Comparison of ENCODE assay signal across 8 mouse cellular contexts in genomic region chr2:156841841-156842706, GRCm38 (mm10). TPM values are rescaled to one million over a fixed set of nuclear protein-coding genes. Genes with fewer than 3 reads are reported as not detected.
DNase-seq lines count a peak whose midpoint lies in the region; ATAC-seq lines count a peak whose summit lies in the region.

No protein-coding gene starts in this region.

- peaks cover 57% of the 10 kb centered on the region for H3K4me1 ChIP-seq in embryonic facial prominence, embryonic 13.5 days
- peaks cover 65% of the 10 kb centered on the region for H3K4me1 ChIP-seq in heart, embryonic 15.5 days (replicated peaks)
- peaks cover 62% of the 10 kb centered on the region for H3K4me1 ChIP-seq in midbrain, embryonic 12.5 days

- peak overlapping the region; percentile 92 for H3K4me2 ChIP-seq in embryonic facial prominence, embryonic 13.5 days
- H3K4me2 ChIP-seq in heart, embryonic 15.5 days = peak overlapping the region; percentile 86
- H3K4me2 ChIP-seq in midbrain, embryonic 12.5 days (replicated peaks) = peak overlapping the region; percentile 86

- H3K9me3 ChIP-seq in embryonic facial prominence, embryonic 13.5 days = no peaks in the 10 kb centered on the region
- no peaks in the 10 kb centered on the region for H3K9me3 ChIP-seq in heart, embryonic 15.5 days (replicated peaks)
- H3K9me3 ChIP-seq in midbrain, embryonic 12.5 days = no peaks in the 10 kb centered on the region

- peaks cover 36% of the 10 kb centered on the region for H3K36me3 ChIP-seq in embryonic facial prominence, embryonic 13.5 days
- H3K36me3 ChIP-seq in heart, embryonic 15.5 days = peaks cover 17% of the 10 kb centered on the region
- peaks cover 24% of the 10 kb centered on the region; the same call in 1 of the 2 replicates for H3K36me3 ChIP-seq in midbrain, embryonic 12.5 days

- no peaks in the 10 kb centered on the region for H3K27me3 ChIP-seq in embryonic facial prominence, embryonic 13.5 days
- no peaks in the 10 kb centered on the region for H3K27me3 ChIP-seq in heart, embryonic 15.5 days
- H3K27me3 ChIP-seq in midbrain, embryonic 12.5 days = no peaks in the 10 kb centered on the region; the same call in 1 of the 2 replicates

- peak overlapping the region; percentile 86 for H3K9ac ChIP-seq in embryonic facial prominence, embryonic 13.5 days
- H3K9ac ChIP-seq in heart, embryonic 15.5 days = peak overlapping the region; percentile 95
- H3K9ac ChIP-seq in midbrain, embryonic 12.5 days (replicated peaks) = peak overlapping the region; percentile 85

- WGBS in embryonic facial prominence, embryonic 13.5 days = 2% methylated on average over 20 of the region's 20 CpGs
- WGBS in heart, embryonic 15.5 days = 14% methylated on average over 20 of the region's 20 CpGs
- 3% methylated on average over 20 of the region's 20 CpGs for WGBS in midbrain, embryonic 12.5 days

- DNase-seq in cerebellum, postnatal 14 days = peak; percentile 79 to 86
- no peak for DNase-seq in cerebellum, adult 9-11 months
- DNase-seq in Muller cell, postnatal 12 days (ENCODE audit: inconsistent ontology term) = peak; percentile 62
- DNase-seq in kidney, postnatal 4 days = peak; percentile 67 to 78
- peak; percentile 57 to 80 for DNase-seq in spleen, postnatal 4 days (ENCODE audit: low spot score in 2 of 2)

- no peak for ATAC-seq in embryonic facial prominence, embryonic 13.5 days (ENCODE audit: insufficient number of reproducible peaks, insufficient read depth, low FRiP score, low TSS enrichment, low read depth)
- ATAC-seq in heart, embryonic 15.5 days (replicated peaks; ENCODE audit: insufficient number of reproducible peaks, insufficient read depth, low FRiP score, low read depth) = no peak
- no peak for ATAC-seq in midbrain, embryonic 12.5 days (ENCODE audit: low FRiP score, low read depth)

- peak overlapping the region; percentile 96 for H3K27ac ChIP-seq in embryonic facial prominence, embryonic 13.5 days
- H3K27ac ChIP-seq in heart, embryonic 15.5 days = peak overlapping the region; percentile 95
- peak overlapping the region; percentile 90 for H3K27ac ChIP-seq in midbrain, embryonic 12.5 days (replicated peaks)

- peak overlapping the region; percentile 73 for H3K4me3 ChIP-seq in embryonic facial prominence, embryonic 13.5 days
- H3K4me3 ChIP-seq in heart, embryonic 15.5 days = peak overlapping the region; percentile 73
- peak overlapping the region; percentile 82 for H3K4me3 ChIP-seq in midbrain, embryonic 12.5 days

RNA-seq across cellular contexts. Expression of gene Tgif2, which starts 2.3 kb away (rescaled TPM):
- 69.6 and 72.6 TPM in 2 replicates for polyA plus RNA-seq in embryonic facial prominence, embryonic 13.5 days (2015; fragmentation: Nextera tagmentation; extraction: Ambion mirVana)
- polyA plus RNA-seq in heart, embryonic 15.5 days (2015; fragmentation: Nextera tagmentation; extraction: Ambion mirVana) = 23.6 and 34.1 TPM in 2 replicates
- polyA plus RNA-seq in midbrain, embryonic 12.5 days (2016; fragmentation: Nextera tagmentation; extraction: Ambion mirVana) = 75.2 and 76.9 TPM in 2 replicates

RNA-seq across cellular contexts. Expression of gene 4930518I15Rik, which starts 15.7 kb away (rescaled TPM):
- polyA plus RNA-seq in embryonic facial prominence, embryonic 13.5 days (2015; fragmentation: Nextera tagmentation; extraction: Ambion mirVana) = 13.5 and 14.6 TPM in 2 replicates
- 4.8 and 5.7 TPM in 2 replicates for polyA plus RNA-seq in heart, embryonic 15.5 days (2015; fragmentation: Nextera tagmentation; extraction: Ambion mirVana)
- polyA plus RNA-seq in midbrain, embryonic 12.5 days (2016; fragmentation: Nextera tagmentation; extraction: Ambion mirVana) = 11.6 and 12.4 TPM in 2 replicates

RNA-seq across cellular contexts. Expression of gene Rab5if, which starts 20.9 kb away (rescaled TPM):
- polyA plus RNA-seq in embryonic facial prominence, embryonic 13.5 days (2015; fragmentation: Nextera tagmentation; extraction: Ambion mirVana) = 158 and 164 TPM in 2 replicates
- 152 and 164 TPM in 2 replicates for polyA plus RNA-seq in heart, embryonic 15.5 days (2015; fragmentation: Nextera tagmentation; extraction: Ambion mirVana)
- 175 and 176 TPM in 2 replicates for polyA plus RNA-seq in midbrain, embryonic 12.5 days (2016; fragmentation: Nextera tagmentation; extraction: Ambion mirVana)

RNA-seq across cellular contexts. Expression of gene Sla2, which starts 44.9 kb away (rescaled TPM):
- polyA plus RNA-seq in embryonic facial prominence, embryonic 13.5 days (2015; fragmentation: Nextera tagmentation; extraction: Ambion mirVana) = 0.38 and 0.62 TPM in 2 replicates
- 0.58 and 4.4 TPM in 2 replicates for polyA plus RNA-seq in heart, embryonic 15.5 days (2015; fragmentation: Nextera tagmentation; extraction: Ambion mirVana)
- polyA plus RNA-seq in midbrain, embryonic 12.5 days (2016; fragmentation: Nextera tagmentation; extraction: Ambion mirVana) = 0.34 and 0.37 TPM in 2 replicates
